10 mouse cellular contexts compared by ENCODE assay signal in the genomic region with DNA sequence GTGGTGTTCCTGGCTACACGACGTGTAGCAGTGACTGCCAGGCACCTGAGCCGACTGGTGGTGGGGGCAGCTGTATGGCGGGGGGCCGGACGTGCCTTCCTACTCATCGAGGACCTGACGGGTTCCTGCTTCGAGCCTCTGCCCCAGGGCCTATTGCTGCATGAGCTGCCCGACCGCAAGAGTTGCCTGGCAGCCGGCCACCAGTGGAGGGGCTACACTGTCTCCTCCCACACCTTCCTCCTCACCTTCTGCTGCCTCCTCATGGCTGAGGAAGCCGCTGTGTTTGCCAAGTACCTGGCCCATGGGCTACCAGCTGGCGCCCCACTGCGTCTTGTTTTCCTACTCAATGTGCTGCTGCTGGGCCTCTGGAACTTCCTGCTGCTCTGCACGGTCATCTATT. TPM values are rescaled to one million over a fixed set of nuclear protein-coding genes. Genes with fewer than 3 reads are reported as not detected.
DNase-seq lines count a peak whose midpoint lies in the region; ATAC-seq and TF ChIP-seq lines count a peak whose summit lies in the region.
"Had no signal": no experiment of that assay in that cellular context is flagged by ENCODE, and none has a peak within 500 bp of the region (broad histone marks: within the 10 kb centered on the region; RNA-seq: fewer than 3 reads in every experiment).

No protein-coding gene starts in this region.

- no peak for ATAC-seq in stomach, embryonic 16.5 days (ENCODE audit: insufficient read depth, low FRiP score)
- ATAC-seq in stomach, postnatal 0 days (ENCODE audit: low FRiP score, low TSS enrichment), result no peak

- no peak for TF ChIP-seq POLR2A in cerebellum, adult 2 months (IDR thresholded peaks at IDR 0.05; ENCODE audit: borderline replicate concordance, insufficient read depth, low read length)

- H3K9ac ChIP-seq in stomach, embryonic 16.5 days (ENCODE audit: low read length), result 0 out of 2 replicates have a peak overlapping the region, but pooled peaks have one; percentile 3
- H3K9ac ChIP-seq in stomach, postnatal 0 days (ENCODE audit: low read length), result no peak overlapping the region

- no peak overlapping the region for H3K4me3 ChIP-seq in stomach, embryonic 16.5 days (replicated peaks; ENCODE audit: low read length)
- H3K4me3 ChIP-seq in stomach, postnatal 0 days (ENCODE audit: low read depth, low read length), result no peak overlapping the region
- H3K4me3 ChIP-seq in cerebellum, adult 2 months (replicated peaks; ENCODE audit: insufficient read depth, low read depth, low read length), result no peak overlapping the region
- H3K4me3 ChIP-seq: layer of hippocampus, adult 2 months had no signal

- peaks cover 7% of the 10 kb centered on the region for H3K36me3 ChIP-seq in stomach, embryonic 16.5 days (ENCODE audit: control insufficient read depth, insufficient read depth, low read length)
- H3K36me3 ChIP-seq in stomach, postnatal 0 days (ENCODE audit: control insufficient read depth, insufficient read depth, low read length), result peaks cover 4% of the 10 kb centered on the region; the same call in 1 of the 2 replicates

- H3K27me3 ChIP-seq in stomach, embryonic 16.5 days (ENCODE audit: control insufficient read depth, insufficient read depth, low read length), result no peaks in the 10 kb centered on the region
- no peaks in the 10 kb centered on the region for H3K27me3 ChIP-seq in stomach, postnatal 0 days (ENCODE audit: control insufficient read depth, insufficient read depth, low read length)
- H3K27me3 ChIP-seq in cerebellum, adult 2 months (ENCODE audit: control insufficient read depth, insufficient read depth, low read length), result no peaks in the 10 kb centered on the region

- TF ChIP-seq EP300 in stomach, postnatal 0 days (optimal IDR thresholded peaks at IDR 0.05), result no peak

- no peak for TF ChIP-seq CTCF in stomach, postnatal 0 days (IDR thresholded peaks at IDR 0.05; ENCODE audit: low read depth)
- TF ChIP-seq CTCF in cerebellum, adult 2 months (IDR thresholded peaks at IDR 0.05; ENCODE audit: borderline replicate concordance, insufficient read depth, low read depth, low read length), result no peak

- no peak overlapping the region for H3K27ac ChIP-seq in stomach, embryonic 16.5 days (ENCODE audit: low read length)
- no peak overlapping the region for H3K27ac ChIP-seq in stomach, postnatal 0 days (replicated peaks)
- H3K27ac ChIP-seq in cerebellum, adult 2 months (ENCODE audit: insufficient read depth, low read length), result no peak overlapping the region
- H3K27ac ChIP-seq: layer of hippocampus, adult 2 months had no signal

- H3K4me1 ChIP-seq in stomach, embryonic 16.5 days (ENCODE audit: control insufficient read depth, insufficient read depth, low read length), result peaks cover 13% of the 10 kb centered on the region
- no peaks in the 10 kb centered on the region for H3K4me1 ChIP-seq in stomach, postnatal 0 days (replicated peaks; ENCODE audit: control insufficient read depth, insufficient read depth)
- H3K4me1 ChIP-seq in cerebellum, adult 2 months (ENCODE audit: control insufficient read depth, insufficient read depth, low read length), result no peaks in the 10 kb centered on the region

- H3K4me2 ChIP-seq in stomach, embryonic 16.5 days (ENCODE audit: low read depth, low read length), result no peak overlapping the region
- H3K4me2 ChIP-seq in stomach, postnatal 0 days (replicated peaks; ENCODE audit: low read depth), result no peak overlapping the region

- H3K9me3 ChIP-seq in stomach, embryonic 16.5 days (replicated peaks; ENCODE audit: control insufficient read depth, low read length), result no peaks in the 10 kb centered on the region
- no peaks in the 10 kb centered on the region for H3K9me3 ChIP-seq in stomach, postnatal 0 days (ENCODE audit: control insufficient read depth, low read length)

- DNase-seq in heart, adult 11 months, result peak; percentile 95
- no peak for DNase-seq in heart, adult 9 months (ENCODE audit: low spot score in 2 of 2)
- no peak for DNase-seq in stomach, postnatal 0 days (ENCODE audit: low spot score)
- peak; percentile 76 to 80 for DNase-seq in lung, adult 18-20 months
- DNase-seq in frontal cortex, postnatal 36 days (ENCODE audit: low spot score in 2 of 2), result no peak
- no peak for DNase-seq in frontal cortex, postnatal 10 days (ENCODE audit: low spot score in 2 of 2)
- DNase-seq in cerebellum, adult 2 months, result no peak
- DNase-seq: retina, postnatal 1 day had no signal

- 79% methylated on average over 16 of the region's 16 CpGs for WGBS in stomach, embryonic 16.5 days
- 76% methylated on average over 16 of the region's 16 CpGs for WGBS in stomach, postnatal 0 days
- 58% methylated on average over 16 of the region's 16 CpGs for WGBS in cerebellum, adult 2 months

RNA-seq across cellular contexts. Expression of a gene that starts 1.0 kb away (rescaled TPM):
- 0.64 and 8.1 TPM in 2 replicates for polyA plus RNA-seq in stomach, embryonic 16.5 days (2015; fragmentation: Nextera tagmentation; extraction: Ambion mirVana)
- 0.30 and 0.35 TPM in 2 replicates for polyA plus RNA-seq in stomach, postnatal 0 days (2015; fragmentation: Nextera tagmentation; extraction: Ambion mirVana)
- polyA plus RNA-seq in cerebellum, adult 2 months (2012; rRNA removed), result not detected in 2 replicates

RNA-seq across cellular contexts. Expression of a gene that starts 1.5 kb away (rescaled TPM):
- 149 and 162 TPM in 2 replicates for polyA plus RNA-seq in stomach, embryonic 16.5 days (2015; fragmentation: Nextera tagmentation; extraction: Ambion mirVana)
- polyA plus RNA-seq in stomach, postnatal 0 days (2015; fragmentation: Nextera tagmentation; extraction: Ambion mirVana), result 130 and 136 TPM in 2 replicates
- 38.4 and 40.7 TPM in 2 replicates for polyA plus RNA-seq in cerebellum, adult 2 months (2012; rRNA removed)

RNA-seq across cellular contexts. Expression of a gene that starts 8.7 kb away (rescaled TPM):
- 11.4 and 11.5 TPM in 2 replicates for polyA plus RNA-seq in stomach, embryonic 16.5 days (2015; fragmentation: Nextera tagmentation; extraction: Ambion mirVana)
- 13.1 and 14.5 TPM in 2 replicates for polyA plus RNA-seq in stomach, postnatal 0 days (2015; fragmentation: Nextera tagmentation; extraction: Ambion mirVana)
- polyA plus RNA-seq in cerebellum, adult 2 months (2012; rRNA removed), result 90.9 and 92.8 TPM in 2 replicates

RNA-seq across cellular contexts. Expression of a gene that starts 14.5 kb away (rescaled TPM):
- 203 and 283 TPM in 2 replicates for polyA plus RNA-seq in stomach, embryonic 16.5 days (2015; fragmentation: Nextera tagmentation; extraction: Ambion mirVana)
- 268 and 316 TPM in 2 replicates for polyA plus RNA-seq in stomach, postnatal 0 days (2015; fragmentation: Nextera tagmentation; extraction: Ambion mirVana)
- 43.1 and 46.8 TPM in 2 replicates for polyA plus RNA-seq in cerebellum, adult 2 months (2012; rRNA removed)

RNA-seq across cellular contexts. Expression of a gene that starts 15.1 kb away (rescaled TPM):
- 18.1 and 19.1 TPM in 2 replicates for polyA plus RNA-seq in stomach, embryonic 16.5 days (2015; fragmentation: Nextera tagmentation; extraction: Ambion mirVana)
- polyA plus RNA-seq in stomach, postnatal 0 days (2015; fragmentation: Nextera tagmentation; extraction: Ambion mirVana), result 9.5 and 11.3 TPM in 2 replicates
- polyA plus RNA-seq in cerebellum, adult 2 months (2012; rRNA removed), result 31.1 and 32.9 TPM in 2 replicates

Comparison
In these comparisons a context has a peak if more than half of its experiments do, and no peak if none do; other contexts are left out.
1. DNase-seq: peak in heart, adult 11 months (single experiment) and lung, adult 18-20 months (2 of 2); none in heart, adult 9 months (0 of 2), stomach, postnatal 0 days (single experiment), frontal cortex, postnatal 36 days (0 of 2), frontal cortex, postnatal 10 days (0 of 2) and cerebellum, adult 2 months (0 of 2).